Mouse (Mus musculus) left cerebral cortex, adult 18-20 months (tissue): ENCODE measurements around the gene Aftph. TPM values are rescaled to one million over a fixed set of nuclear protein-coding genes. Genes with fewer than 3 reads are reported as not detected.
A peak's percentile ranks its signal among the peaks of the same experiment; 100 is the strongest.

Experiments
- DNase-seq, 2 experiments: peaks; one replicate each; pipeline ENCODE4 v3.0.0; 2021 to 2022; ENCODE audit warnings: low spot score in 2 of 2, mixed read lengths in 1 of 2
- total RNA-seq, 2 experiments: library from RNA; stranded (reverse); gene quantifications; 2 replicates each; pipeline ENCODE4 v1.2.3; 2021

The Aftph gene
- total RNA-seq, 2 experiments from 2014 or later = 92.4 to 98.5 TPM

- no peak for DNase-seq
Measured at GRCm38 (mm10) chr11:20729403-20729802, 12.0 kb downstream of the Aftph start.

- DNase-seq = no peak
Measured at GRCm38 (mm10) chr11:20728044-20728443, 13.3 kb downstream of the Aftph start.

- no peak for DNase-seq
Measured at GRCm38 (mm10) chr11:20723572-20723971, 17.8 kb downstream of the Aftph start.

- no peak for DNase-seq
Measured at GRCm38 (mm10) chr11:20712068-20712671, 29.2 kb downstream of the Aftph start.

- peak; percentile 67 to 72 for DNase-seq
Measured at GRCm38 (mm10) chr11:20691000-20691399, 50.4 kb downstream of the Aftph start.

GRCm38 (mm10) chr11:20681679-20682078 is 59.7 kb downstream of the Aftph start:
- DNase-seq = no peak

- DNase-seq = no peak
Measured at GRCm38 (mm10) chr11:20680781-20681180, 60.6 kb downstream of the Aftph start.

- no peak for DNase-seq
Measured at GRCm38 (mm10) chr11:20679396-20679795, 62.0 kb downstream of the Aftph start.

GRCm38 (mm10) chr11:20672513-20672912 is 68.9 kb downstream of the Aftph start:
- DNase-seq = no peak

- no peak for DNase-seq
Measured at GRCm38 (mm10) chr11:20671789-20672392, 69.5 kb downstream of the Aftph start.

GRCm38 (mm10) chr11:20664878-20665277 is 76.5 kb downstream of the Aftph start:
- DNase-seq = no peak

- no peak for DNase-seq
Measured at GRCm38 (mm10) chr11:20663580-20664198, 77.7 kb downstream of the Aftph start.

GRCm38 (mm10) chr11:20662811-20663210 is 78.6 kb downstream of the Aftph start:
- DNase-seq = no peak

- DNase-seq = no peak
Measured at GRCm38 (mm10) chr11:20661652-20662051, 79.7 kb downstream of the Aftph start.

GRCm38 (mm10) chr11:20660111-20661097 is 81.0 kb downstream of the Aftph start:
- DNase-seq = no peak

- no peak for DNase-seq
Measured at GRCm38 (mm10) chr11:20659094-20659493, 82.3 kb downstream of the Aftph start.

GRCm38 (mm10) chr11:20656711-20657057 is 84.7 kb downstream of the Aftph start:
- no peak for DNase-seq

- DNase-seq = peak; percentile 42 to 65
Measured at GRCm38 (mm10) chr11:20655795-20656710, 85.3 kb downstream of the Aftph start.

GRCm38 (mm10) chr11:20651166-20651565 is 90.2 kb downstream of the Aftph start:
- DNase-seq = no peak

- DNase-seq = no peak
Measured at GRCm38 (mm10) chr11:20650006-20650639, 91.3 kb downstream of the Aftph start.
